Mouse (Mus musculus) frontal cortex, postnatal 10 days (tissue): ENCODE measurements around the gene Vmn1r227.

Source experiments
- DNase-seq, 2 experiments: peaks; one replicate each; pipeline ENCODE4 v3.0.0; 2022; ENCODE audit warnings: low spot score in 2 of 2, mixed read lengths in 1 of 2

Vmn1r227 gene

GRCm38 (mm10) chr17:20729543-20729942, at the start of gene Vmn1r227:
Gene Vmn1r227, plus strand, starts transcription at chr17:20729843.
- no peak for DNase-seq

GRCm38 (mm10) chr17:20682543-20682942, 47.1 kb upstream of the Vmn1r227 start, which contains the start of gene Vmn1r226:
Gene Vmn1r226, plus strand, starts transcription at chr17:20682843.
- no peak for DNase-seq

DNA sequence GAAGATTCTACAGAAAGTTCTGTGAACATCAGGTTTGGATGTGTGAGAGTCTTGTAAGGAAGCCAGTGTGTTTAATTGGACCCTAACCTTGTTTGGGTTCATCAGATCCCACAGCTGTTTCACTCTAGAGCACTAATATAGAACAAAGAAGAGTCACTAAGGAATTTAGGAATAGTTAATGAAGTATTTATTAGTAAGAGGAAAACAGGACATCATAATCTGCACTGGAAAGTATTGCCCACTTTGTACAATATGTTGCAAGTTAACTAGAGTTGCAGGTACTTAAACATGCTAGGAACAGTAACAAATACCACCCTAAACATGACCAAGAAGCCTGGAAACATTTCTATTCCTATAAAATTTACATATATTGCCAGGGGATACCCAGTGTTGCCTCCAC, 56.4 kb downstream of the Vmn1r227 start, which contains the start of gene Vmn1r228:
Gene Vmn1r228, minus strand, starts transcription at position 101 of the 400 bp plus-strand sequence.
- no peak for DNase-seq
